Mouse (Mus musculus) spleen, postnatal 14 days (tissue): ENCODE results near the gene Rbp1.

Experiments used
- DNase-seq, 2 experiments: peaks; one replicate each; pipeline ENCODE4 v3.0.0; 2021 to 2022; ENCODE audit warnings: low spot score in 2 of 2

Gene Rbp1

DNA sequence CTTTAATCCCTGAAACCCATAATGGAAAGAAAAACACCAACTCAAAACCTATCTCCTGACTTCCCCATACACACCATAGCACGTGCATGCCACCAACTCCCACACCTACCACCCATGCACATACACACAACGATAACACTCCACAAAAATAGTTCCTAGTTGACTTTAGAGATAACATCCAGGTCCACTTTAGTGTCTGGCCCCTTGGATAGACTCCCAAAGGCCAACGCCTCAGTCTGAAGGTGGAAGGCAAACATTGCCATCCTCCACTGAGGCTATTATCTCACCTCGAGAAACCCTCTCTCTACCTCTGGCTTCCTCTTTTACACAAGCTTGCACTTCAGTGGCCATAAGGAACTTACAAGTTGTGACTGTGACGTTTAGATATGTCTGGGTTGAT lies 69.5 kb downstream of the Rbp1 start:
- DNase-seq: no peak

DNA sequence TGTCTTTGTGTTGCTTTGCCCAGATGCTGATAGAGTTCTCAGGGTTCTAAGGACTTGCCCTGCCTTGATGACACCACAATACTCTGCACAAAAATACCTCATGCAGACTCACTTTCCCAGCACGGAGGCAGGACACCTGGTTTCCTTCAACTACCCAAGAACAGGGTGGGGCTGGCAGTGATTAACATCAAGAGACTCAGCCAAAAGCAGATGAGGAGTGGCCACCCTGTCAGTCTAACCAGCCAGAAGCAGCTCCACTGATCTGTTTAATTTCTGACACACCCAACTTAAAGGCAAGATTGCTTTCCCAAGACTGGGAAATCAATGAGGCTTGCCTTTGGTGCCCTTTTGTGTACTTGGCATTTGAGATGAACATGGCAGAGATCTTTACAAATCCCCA lies 70.1 kb downstream of the Rbp1 start:
- DNase-seq: no peak
